Mouse (Mus musculus) heart, adult 9 months (tissue): ENCODE results near the gene Oxt.
"Not testable (repeated sequence)": the region's sequence is repeated elsewhere in the genome, so short reads cannot be mapped to it uniquely, and the experiment has no call there.

ENCODE experiments used
- DNase-seq, 2 experiments: peaks; one replicate each; pipeline ENCODE4 v3.0.0; 2022; ENCODE audit warnings: low spot score in 2 of 2

Gene Oxt

DNA sequence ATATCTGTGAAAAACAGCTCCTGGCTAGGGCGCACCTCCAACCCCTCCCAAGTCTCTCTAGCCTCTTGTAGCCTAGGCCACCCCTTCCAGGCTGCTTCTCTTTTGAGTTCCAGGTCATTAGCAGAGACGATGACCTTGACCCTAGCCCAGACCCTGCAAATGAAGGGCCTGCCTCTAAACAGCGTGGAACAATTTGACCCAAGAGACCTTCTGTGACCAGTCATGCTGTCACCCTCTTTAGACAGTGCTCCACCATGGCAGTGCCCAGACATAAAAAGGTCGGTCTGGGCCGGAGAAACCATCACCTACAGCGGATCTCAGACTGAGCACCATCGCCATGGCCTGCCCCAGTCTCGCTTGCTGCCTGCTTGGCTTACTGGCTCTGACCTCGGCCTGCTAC is at the start of gene Oxt:
Gene Oxt (plus strand): TSS at position 301 of the 400 bp plus-strand sequence.
- no peak for DNase-seq

DNA sequence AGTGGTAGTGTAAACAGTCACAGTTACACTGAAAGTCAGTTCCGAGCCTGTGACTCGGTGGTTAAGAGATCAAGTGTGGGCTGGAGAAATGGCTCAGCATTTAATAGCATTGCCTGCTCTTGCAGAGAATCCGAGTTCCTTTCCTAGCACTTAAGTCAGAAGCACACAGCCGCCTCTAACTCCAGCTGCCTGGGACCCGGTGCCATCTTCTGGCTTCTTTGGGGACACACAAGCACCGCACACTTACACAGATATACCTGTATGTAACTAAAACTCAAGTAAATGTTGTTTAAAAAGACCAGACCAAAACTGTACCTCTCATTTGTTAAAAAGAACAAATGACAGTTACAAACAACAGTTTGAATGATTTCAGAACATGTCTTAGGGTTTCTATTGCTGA is 47.5 kb upstream of the Oxt start:
- DNase-seq = no peak

DNA sequence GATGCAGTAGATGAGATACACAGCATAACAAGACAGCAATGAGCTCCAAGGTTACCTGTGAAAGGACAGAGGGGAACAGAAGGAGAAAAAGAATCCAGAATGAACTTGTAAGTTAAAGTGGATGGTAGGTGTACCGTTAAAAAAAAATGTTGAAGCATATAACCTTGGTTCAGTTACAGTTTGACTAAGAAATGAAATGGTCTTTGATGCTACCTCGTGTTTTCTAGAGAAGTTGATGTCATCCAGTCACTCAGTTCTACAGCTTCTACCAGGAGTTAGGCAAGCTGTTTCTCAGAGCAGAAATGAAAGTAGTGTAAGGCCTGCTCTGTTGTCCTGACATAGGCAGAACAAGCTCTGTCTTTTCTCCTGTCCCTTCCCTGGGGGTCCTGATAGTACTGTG is 46.7 kb upstream of the Oxt start:
- DNase-seq = no peak

DNA sequence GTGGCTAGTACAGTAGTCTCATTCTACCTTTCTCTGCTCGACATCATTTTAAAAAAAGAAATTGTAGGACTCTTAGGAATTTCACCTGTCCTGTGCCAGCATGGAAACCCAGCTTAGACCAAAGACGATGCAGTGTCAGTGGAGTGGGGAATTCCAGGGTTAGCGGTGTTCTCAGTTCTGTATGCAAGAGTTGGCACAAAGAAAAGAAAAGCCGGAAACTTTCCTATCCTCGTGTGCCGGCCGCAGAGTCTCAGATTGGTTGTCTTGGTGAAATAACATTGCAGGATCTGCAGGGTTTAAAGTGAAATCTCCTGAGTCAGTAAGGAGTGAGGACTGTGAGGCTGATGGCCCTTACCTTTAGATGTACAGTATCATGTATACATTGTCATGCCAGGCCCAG is 46.0 kb upstream of the Oxt start:
- DNase-seq = no peak

DNA sequence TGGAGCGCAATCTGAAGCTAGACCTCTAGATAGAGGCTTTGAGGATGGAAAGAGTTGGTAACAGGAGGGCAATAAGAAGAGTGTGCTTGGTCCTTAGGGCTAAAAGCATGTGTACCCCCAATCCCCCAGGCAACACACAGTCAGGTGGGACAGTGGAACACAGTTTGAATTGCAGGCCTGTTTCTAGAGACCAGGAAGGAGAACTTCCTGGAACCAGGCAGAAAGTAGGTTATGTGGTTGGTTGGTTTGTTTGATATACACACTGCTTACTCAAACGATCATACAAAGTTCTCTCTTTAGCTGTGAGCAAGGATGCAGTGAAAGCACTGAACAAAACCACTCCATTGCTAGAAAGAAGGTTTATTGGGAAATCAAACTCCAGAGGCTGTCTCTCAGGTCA is 43.8 kb upstream of the Oxt start:
- DNase-seq = no peak

DNA sequence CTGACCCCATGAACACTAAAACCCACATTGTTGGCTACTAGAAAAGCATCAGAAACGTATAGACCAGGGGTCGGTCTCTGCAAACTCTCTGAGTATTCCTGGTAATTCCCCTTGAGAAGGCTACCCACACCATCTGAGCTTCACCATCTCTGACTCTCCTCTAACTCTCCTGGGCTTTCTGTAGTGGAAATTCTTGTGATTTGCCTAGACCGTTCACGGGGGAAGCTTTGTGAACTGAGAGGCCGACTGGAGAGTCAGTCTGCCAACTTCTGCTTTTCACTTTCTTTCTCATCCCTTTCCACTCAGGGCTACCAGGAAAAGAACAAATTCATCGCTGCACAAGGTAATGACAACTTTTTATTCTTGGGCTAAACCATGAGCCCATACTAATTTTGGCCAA is 41.0 kb upstream of the Oxt start:
- DNase-seq = no peak

DNA sequence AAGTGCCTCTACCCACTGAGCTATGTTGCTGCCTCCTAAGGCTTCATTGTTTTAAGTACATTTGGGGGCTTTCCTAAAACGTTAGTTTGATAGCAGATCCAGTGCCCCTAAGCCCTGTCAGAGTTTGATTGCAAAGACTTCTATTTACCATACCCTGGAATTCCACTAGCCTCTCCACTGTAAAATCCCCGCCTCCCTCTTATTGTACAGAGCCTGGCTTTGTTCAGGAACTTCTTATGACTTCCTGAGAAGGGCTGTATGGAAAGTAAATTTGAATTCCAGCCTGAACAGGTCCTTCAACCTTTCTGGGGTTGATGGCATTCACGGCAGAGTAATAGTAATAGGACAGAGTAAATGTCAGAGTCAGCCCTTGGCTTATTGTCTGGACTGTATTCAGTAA is 39.1 kb upstream of the Oxt start:
- DNase-seq = no peak

DNA sequence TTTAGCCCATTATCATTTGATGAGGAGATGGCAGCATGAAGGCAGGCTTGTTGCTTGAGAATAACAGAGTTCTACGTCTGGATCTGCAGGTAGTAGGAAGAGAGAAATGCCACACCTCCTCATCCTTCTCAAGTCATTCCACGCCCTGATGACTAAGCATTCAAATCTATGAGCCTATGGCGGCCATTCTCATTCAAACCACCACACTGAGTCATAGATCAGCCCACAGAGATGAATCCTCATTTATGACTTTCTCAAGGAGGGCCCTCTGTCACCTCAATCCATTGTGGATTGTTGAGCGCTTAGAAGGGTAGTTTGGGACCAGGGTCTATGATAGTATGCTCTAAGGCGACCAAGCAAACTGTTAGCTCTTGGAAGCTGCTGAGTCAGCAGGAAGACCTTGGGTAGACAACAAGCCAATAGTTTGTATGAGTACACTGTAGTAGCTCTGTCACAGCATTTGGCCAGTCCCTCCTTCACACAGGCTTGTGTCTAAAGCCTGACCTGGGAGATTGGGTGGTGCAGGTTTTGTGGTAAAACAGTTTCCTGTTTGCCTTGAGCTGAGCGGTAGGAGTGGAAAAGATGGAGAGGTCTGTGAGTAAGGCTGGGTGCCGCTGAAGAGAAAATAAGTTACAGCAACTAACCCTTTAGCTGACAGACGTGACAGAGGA is 37.0 kb upstream of the Oxt start:
- DNase-seq = no peak

DNA sequence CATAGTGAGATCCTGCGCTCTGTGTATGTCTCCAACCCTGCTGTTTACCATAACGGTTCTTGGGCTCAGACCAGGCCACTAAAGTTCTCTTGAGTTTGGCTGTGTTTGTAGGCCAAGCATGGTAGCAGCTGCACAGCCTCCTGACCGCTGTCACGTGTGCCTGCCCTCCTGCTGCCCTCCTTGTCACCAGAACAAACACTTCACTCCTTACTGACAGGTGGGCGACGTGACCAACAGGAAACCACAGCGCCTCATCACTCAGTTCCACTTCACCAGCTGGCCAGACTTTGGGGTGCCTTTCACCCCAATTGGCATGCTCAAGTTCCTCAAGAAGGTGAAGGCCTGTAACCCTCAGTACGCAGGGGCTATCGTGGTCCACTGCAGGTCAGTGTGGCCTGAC is 35.7 kb upstream of the Oxt start:
- DNase-seq = no peak

DNA sequence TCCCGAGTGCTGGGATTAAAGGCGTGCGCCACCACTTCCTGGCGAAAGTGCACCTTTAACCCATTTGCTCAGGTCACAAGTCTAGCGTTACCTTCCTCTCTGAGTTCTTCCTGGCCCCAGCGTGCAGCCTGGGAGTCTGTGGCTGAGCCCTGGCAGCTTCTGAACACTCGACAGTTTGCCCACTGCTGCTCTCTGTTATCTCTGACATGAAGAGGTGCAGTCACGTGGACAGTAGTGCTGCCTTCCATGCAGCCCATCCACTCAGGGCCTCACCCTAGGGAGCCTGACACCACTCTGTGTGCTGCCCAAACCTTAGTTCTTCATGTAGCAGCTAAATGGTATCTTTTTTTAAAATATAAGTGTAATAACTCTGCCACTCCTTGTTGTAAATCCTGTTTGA is 29.0 kb upstream of the Oxt start:
- no peak for DNase-seq

DNA sequence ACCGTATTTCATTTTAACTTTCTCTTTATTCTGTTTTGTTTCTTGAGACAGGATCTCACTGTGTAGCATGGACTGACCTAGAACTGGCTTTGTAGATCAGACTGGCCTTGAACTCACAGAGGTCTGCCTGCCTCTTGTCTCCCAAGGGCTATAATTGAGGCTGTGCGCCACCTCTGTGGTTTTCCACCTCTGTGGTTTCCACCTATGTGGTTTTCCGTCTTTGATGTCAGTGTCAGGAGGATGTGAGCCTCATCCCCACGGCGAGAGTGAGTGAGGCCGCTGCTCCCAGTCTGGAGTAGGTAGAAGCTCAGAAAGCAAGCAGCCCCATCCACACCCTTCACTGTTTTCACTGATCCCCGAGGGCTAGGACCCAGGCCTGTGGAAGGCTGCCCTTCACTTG is 21.1 kb upstream of the Oxt start:
- no peak for DNase-seq

DNA sequence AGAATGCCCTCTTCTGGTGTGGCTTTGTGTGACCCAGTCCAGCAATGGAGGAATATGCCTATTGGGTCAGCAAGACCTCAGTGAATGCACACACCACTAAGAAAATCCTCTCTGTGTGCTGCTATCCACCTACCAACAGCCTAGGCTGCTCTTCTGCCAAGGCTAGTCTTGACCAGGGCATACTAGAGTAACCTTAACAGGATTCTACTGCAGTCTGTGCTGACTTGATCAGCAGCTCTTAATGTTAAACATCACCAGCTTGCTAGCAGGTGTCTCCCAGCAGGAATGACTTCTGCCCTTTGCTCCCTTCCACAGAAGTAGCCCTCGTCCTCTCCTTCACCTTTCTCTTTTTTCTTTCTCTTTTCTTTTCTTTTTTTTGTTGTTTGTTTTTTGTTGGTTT is 19.7 kb upstream of the Oxt start:
- DNase-seq = no peak

DNA sequence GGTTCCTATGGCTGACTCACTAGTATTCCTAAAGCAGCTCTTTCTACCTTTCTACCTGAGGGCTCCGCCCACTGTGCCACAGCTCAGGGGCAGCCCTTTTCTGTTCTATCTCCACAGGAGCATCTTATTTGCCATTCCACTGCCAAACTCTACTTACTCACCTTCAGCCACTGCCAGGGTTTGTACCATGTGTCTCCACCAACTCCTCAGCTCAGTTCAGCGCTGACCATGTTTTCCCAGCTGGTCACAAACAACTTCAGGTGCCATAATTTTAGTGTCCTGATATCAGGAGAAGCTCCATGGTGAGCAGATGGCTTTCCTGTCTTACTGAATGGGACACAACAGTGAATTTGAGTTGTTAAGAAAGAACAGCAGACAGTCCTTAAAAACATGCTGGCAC is 18.5 kb upstream of the Oxt start:
- no peak for DNase-seq

DNA sequence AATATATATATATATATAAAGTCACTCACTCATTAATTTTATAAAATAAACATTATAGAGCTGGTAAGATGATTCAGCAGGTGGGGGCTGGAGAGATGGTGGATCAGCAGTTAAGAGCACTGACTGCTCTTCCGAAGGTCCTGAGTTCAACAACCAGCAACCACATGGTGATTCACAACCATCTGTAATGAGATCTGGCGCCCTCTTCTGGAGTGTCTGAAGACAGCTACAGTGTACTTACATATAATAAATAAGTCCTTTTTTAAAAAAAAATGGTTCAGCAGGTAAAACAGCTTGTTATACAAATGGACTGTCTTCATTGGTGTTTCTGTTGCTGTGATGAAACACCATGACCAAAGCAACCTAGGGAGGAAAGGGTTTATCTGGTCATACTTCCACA is 18.0 kb upstream of the Oxt start:
- no peak for DNase-seq

DNA sequence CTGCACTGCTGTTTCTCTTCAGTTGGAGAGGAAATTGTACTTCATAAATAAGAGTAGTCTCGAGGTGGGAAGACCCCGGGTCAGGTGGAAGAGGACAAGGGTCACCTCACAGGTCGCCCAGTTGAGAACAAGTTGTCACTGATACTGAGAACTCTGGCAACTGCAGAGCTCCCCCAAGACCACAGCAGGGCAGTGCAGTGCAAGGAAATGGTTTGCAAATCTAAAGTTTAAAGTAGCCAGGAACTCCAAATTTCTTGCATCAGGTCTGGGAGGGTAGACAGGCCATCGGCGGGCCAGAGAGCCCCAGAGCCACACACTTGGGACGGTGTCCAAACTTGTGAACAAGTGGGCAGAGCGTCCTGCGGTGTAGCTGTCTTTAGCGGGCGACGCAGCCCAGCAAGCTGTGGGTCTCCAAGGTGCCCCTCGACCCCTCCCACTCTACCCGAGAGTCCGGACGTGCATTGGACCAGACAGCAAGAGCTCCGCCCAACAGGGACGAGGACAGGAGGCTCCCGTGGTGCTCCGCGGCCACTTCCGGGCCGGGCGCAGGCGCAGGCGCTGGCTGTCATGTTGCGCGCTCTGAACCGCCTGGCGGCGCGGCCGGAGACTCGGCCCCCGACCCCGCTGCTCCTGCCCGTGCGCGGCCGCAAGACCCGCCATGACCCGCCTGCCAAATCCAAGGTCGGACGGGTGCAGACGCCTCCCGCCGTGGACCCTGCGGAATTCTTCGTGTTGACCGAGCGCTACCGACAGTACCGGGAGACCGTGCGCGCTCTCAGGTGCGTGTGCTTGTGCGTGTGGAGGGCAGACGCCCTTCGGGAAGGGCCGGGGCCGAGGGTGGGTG is 12.5 kb upstream of the Oxt start, which contains the start of gene Mrps26:
Gene Mrps26 (plus strand): TSS at position 531 of the 844 bp plus-strand sequence.
- peak; percentile 93 to 94 for DNase-seq

DNA sequence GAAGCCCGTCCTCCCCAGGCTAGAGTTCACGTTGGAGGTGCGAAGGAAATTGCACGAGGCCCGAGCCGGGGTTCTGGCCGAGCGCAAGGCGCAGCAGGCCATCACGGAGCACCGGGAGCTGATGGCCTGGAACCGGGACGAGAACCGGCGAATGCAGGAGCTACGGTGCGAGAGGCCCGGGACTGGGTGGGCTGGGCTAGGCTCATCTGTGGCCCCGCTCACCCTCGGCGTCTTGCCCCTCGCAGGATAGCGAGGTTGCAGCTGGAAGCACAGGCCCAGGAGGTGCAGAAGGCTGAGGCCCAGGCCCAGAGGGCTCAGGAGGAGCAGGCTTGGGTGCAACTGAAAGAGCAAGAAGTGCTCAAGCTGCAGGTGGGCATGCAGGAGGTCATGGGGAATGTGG is 11.9 kb upstream of the Oxt start:
- DNase-seq = no peak

DNA sequence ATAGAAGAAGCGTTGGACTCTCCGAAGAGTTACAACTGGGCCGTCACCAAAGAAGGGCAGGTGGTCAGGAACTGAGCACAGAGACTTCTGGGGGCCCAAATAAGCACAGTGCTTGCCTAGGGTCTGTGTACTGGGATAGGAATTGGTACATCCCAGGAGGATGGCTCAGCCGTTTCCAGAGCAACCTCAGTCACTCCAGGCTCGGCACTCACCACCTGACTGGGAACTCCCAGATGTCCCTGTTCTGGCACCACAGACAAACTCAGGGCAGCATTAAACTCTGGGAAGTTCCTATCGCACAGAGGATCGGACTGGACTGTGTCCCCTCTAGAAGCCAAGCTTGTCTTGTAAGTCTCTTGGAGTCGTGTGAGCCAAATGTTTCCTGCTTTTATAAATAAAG is 11.0 kb upstream of the Oxt start:
- no peak for DNase-seq

DNA sequence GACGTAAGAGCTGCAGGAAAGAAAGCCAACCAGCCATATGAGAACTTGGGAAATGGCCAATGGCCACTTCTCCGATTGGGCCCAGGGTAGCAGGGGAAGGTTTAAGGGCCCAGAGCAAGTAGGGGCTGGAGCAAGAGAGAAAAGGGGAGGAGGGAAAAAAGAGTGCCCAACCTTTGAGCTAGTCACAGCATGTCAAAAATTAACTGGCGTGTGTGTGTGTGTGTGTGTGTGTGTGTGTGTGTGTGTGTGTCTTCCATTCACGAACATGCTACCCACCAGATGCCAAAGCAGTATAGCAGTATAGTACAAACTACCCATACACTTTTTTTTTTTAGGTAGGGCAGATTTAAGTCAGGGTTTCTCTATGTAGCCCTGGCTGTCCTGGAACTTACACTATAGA is 7.1 kb upstream of the Oxt start:
- DNase-seq = no peak

DNA sequence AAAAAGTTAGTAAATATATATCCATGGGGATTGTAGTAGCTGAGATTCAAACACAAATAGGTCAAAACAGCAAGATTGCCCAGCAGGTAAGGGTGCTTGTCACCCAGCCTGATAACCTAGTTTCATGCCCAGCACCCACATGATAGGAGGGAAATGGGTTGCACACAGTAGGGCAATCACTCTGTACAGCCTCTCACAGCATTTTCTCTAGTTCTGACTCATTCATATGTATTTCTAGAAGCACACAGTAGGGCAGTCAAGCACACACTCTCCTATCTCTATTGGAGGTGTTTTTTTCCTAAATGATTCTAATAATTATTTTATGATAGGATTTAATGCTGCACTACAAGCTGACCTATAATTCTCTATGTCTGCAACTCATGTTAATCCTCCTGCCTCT is 6.0 kb upstream of the Oxt start:
- no peak for DNase-seq

DNA sequence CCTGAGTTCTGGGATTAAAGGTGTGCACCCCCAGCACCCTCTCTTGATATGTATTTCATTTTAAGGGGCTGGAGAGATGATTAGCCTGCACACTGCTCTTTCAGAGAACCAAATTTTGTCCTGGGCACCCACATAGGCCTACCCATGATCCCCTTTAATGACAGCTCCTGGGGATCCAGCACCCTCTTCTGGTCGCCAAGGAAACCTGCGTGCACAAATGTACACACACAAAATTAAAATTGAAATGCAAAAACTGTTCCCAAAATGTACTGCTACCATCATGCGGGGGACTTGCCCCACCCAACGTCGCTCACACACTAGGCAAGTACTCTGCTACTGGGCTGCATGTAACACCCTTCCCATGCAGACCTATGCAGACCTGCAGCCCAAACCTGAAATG is 1.0 kb upstream of the Oxt start:
- no peak for DNase-seq

DNA sequence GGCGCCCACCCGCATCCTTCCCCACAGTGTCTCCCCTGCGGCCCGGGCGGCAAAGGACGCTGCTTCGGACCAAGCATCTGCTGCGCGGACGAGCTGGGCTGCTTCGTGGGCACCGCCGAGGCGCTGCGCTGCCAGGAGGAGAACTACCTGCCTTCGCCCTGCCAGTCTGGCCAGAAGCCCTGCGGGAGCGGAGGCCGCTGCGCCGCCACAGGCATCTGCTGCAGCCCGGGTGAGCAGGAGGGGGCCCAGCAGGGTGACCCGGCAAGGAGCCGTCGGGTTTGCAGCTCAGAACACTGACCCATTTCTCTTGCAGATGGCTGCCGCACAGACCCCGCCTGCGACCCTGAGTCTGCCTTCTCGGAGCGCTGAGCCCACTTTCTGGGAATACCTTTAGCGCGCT is 591 bp downstream of the Oxt start:
- DNase-seq = not testable (repeated sequence)

DNA sequence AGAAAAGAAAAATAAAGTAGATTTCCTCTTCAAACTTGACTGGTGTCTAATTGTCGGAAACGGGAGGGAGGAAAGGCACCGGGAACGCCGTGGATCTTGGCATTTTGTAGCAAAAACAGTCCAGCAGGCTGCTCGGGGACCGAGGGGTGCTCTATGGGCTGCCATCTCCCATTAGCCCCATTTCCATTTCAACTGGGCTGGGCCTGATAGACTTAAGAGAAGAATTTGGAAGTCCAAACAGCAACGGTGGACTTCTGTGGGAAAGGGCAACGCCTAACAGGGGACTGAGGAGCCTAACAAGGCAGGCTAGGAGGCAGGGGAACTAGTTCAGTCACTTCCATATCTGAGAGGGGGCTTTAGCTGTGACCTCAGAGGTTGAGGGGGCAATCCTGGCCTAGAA is 1.0 kb downstream of the Oxt start:
- no peak for DNase-seq

DNA sequence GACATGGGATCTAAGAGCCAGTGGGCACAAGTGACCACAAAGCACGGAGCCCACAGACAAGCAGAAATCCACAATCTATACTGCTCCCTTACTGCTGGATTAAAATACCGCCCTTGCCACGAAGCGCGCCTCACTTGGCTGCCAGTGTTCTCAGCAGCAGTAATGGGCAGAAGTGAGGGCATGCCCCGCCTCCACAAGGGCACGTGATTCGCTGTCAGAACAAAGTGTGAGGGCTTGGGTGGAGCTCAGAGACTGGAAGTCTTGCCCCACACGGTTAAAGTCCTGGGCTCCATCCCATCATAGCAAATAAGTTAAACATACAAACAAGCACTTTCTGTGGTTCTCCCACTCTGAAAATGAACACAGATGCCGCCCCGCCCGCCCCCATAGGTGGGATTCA is 1.7 kb downstream of the Oxt start:
- DNase-seq = peak in 1 of 2 experiments; percentile 30
